Mouse (Mus musculus): ENCODE results near the gene Negr1. TPM values are rescaled to one million over a fixed set of nuclear protein-coding genes. Genes with fewer than 3 reads are reported as not detected.

Gene Negr1
- polyA plus RNA-seq, 1 experiment from 2014 or later = 61.9 TPM

GRCm38 (mm10) chr3:157188939-157189725, 627.5 kb downstream of the Negr1 start:
- Histone ChIP-seq H3K4me2 (ENCODE audit: low read length) (no peak overlapping the region), H3K9me3 (ENCODE audit: control insufficient read depth, low read length) (no peaks in the 10 kb centered on the region), H3K36me3 (ENCODE audit: control insufficient read depth, insufficient read depth, low read length) (no peaks in the 10 kb centered on the region), H3K27me3 (ENCODE audit: control insufficient read depth, insufficient read depth, low read length) (no peaks in the 10 kb centered on the region), H3K4me1 (ENCODE audit: control insufficient read depth, insufficient read depth, low read length) (no peaks in the 10 kb centered on the region), H3K9ac (replicated peaks; ENCODE audit: low read length) (no peak overlapping the region), H3K27ac (replicated peaks; ENCODE audit: low read depth, low read length) (0 out of 2 replicates have a peak overlapping the region, but pooled peaks have one; percentile 1), H3K4me3 (replicated peaks; ENCODE audit: low read depth, low read length) (no peak overlapping the region)
- 38% methylated on average over 8 of the region's 8 CpGs for WGBS
- ATAC-seq (ENCODE audit: low FRiP score, low TSS enrichment) = no peak
- DNase-seq = peak; percentile 27

DNA sequence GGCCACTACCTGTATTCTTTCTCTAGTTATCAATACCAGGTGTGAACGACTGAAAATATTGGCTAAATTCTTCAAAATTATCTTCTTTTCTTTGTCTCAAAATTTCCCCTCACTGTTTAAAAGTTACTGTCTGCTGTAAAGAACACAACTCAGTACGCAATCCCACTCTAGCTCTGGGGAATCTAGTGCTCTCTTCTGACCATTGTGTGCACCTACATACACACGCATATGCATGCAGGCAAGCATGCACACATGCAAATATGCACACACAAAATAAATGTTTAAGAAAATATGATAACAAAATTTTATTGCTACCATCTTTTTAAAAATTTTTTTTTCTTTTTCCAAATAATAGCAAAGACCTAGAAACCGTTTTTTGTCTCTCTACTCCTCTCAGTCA, 628.2 kb downstream of the Negr1 start:
- H3K27me3 ChIP-seq (ENCODE audit: control insufficient read depth, insufficient read depth, low read length) = no peaks in the 10 kb centered on the region
- no peak overlapping the region for H3K9ac ChIP-seq (replicated peaks; ENCODE audit: low read length)
- no peak overlapping the region for H3K27ac ChIP-seq (replicated peaks; ENCODE audit: low read depth, low read length)
- no peaks in the 10 kb centered on the region for H3K4me1 ChIP-seq (ENCODE audit: control insufficient read depth, insufficient read depth, low read length)
- H3K4me3 ChIP-seq (replicated peaks; ENCODE audit: low read depth, low read length) = no peak overlapping the region
- WGBS = 78% methylated on average over 4 of the region's 4 CpGs
- no peaks in the 10 kb centered on the region for H3K36me3 ChIP-seq (ENCODE audit: control insufficient read depth, insufficient read depth, low read length)
- H3K9me3 ChIP-seq (ENCODE audit: control insufficient read depth, low read length) = no peaks in the 10 kb centered on the region
- no peak for DNase-seq
- ATAC-seq (ENCODE audit: low FRiP score, low TSS enrichment) = no peak
- H3K4me2 ChIP-seq (ENCODE audit: low read length) = no peak overlapping the region

DNA sequence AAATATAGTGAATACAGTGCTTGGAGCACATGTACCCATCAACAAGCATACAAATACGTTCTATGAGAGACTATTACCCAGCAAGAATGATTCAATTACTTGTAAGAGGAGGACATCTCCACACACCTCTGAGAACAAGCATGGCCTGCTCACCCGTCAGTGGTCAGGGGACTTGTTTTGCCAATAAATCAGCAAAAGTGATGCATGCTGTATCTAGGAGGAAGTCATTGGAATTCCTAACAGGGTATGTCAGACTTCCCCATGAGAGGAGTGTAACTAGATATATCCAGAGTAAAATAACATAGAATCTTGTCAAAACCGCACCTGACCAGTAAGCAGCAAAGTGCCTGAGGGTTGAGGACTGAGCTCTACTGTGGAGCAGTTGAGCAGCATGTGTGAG, 629.0 kb downstream of the Negr1 start:
- no peak overlapping the region for H3K4me2 ChIP-seq (ENCODE audit: low read length)
- DNase-seq (no peak), ATAC-seq (ENCODE audit: low FRiP score, low TSS enrichment) (no peak)
- H3K36me3 ChIP-seq (ENCODE audit: control insufficient read depth, insufficient read depth, low read length) = no peaks in the 10 kb centered on the region
- H3K4me3 ChIP-seq (replicated peaks; ENCODE audit: low read depth, low read length) = no peak overlapping the region
- no peak overlapping the region for H3K27ac ChIP-seq (replicated peaks; ENCODE audit: low read depth, low read length)
- H3K4me1 ChIP-seq (ENCODE audit: control insufficient read depth, insufficient read depth, low read length) = no peaks in the 10 kb centered on the region
- H3K27me3 ChIP-seq (ENCODE audit: control insufficient read depth, insufficient read depth, low read length) = no peaks in the 10 kb centered on the region
- 84% methylated on average over 3 of the region's 3 CpGs for WGBS
- no peaks in the 10 kb centered on the region for H3K9me3 ChIP-seq (ENCODE audit: control insufficient read depth, low read length)
- no peak overlapping the region for H3K9ac ChIP-seq (replicated peaks; ENCODE audit: low read length)

- Histone ChIP-seq H3K4me1 (ENCODE audit: control insufficient read depth, insufficient read depth, low read length) (no peaks in the 10 kb centered on the region), H3K9me3 (ENCODE audit: control insufficient read depth, low read length) (no peaks in the 10 kb centered on the region)
- 52% methylated on average over 3 of the region's 3 CpGs for WGBS
Measured at GRCm38 (mm10) chr3:157192021-157192420, 630.4 kb downstream of the Negr1 start.

DNA sequence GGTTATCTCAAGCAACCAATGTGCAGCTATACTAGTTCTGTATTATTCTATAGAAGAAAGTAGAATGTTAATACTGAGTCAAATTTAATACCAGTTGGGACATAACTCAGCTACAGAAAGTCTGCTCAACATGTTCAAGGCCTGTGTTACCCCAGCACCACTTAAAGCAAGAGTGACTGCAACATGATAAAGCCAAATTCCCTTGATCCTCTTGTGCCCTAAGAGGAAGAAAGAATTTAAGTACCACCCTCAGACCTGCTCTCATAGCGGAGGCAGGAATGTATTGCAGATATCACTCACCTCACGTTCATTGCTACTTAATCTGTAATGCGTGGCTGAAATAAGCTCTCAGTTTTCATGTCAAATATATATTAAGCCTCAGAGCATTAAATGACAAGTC, 631.5 kb downstream of the Negr1 start:
- H3K9ac ChIP-seq (replicated peaks; ENCODE audit: low read length) = no peak overlapping the region
- H3K4me1 ChIP-seq (ENCODE audit: control insufficient read depth, insufficient read depth, low read length) = no peaks in the 10 kb centered on the region
- no peak for ATAC-seq (ENCODE audit: low FRiP score, low TSS enrichment)
- H3K27me3 ChIP-seq (ENCODE audit: control insufficient read depth, insufficient read depth, low read length) = no peaks in the 10 kb centered on the region
- no peaks in the 10 kb centered on the region for H3K36me3 ChIP-seq (ENCODE audit: control insufficient read depth, insufficient read depth, low read length)
- no peak overlapping the region for H3K27ac ChIP-seq (replicated peaks; ENCODE audit: low read depth, low read length)
- no peak overlapping the region for H3K4me2 ChIP-seq (ENCODE audit: low read length)
- no peak overlapping the region for H3K4me3 ChIP-seq (replicated peaks; ENCODE audit: low read depth, low read length)
- DNase-seq = no peak
- H3K9me3 ChIP-seq (ENCODE audit: control insufficient read depth, low read length) = no peaks in the 10 kb centered on the region
- 93% methylated on average over 3 of the region's 3 CpGs for WGBS

More at GRCm38 (mm10) chr3:157192021-157192420, 630.4 kb downstream of the Negr1 start:
- Histone ChIP-seq H3K9ac (replicated peaks; ENCODE audit: low read length) (no peak overlapping the region), H3K36me3 (ENCODE audit: control insufficient read depth, insufficient read depth, low read length) (no peaks in the 10 kb centered on the region), H3K27ac (replicated peaks; ENCODE audit: low read depth, low read length) (no peak overlapping the region), H3K4me3 (replicated peaks; ENCODE audit: low read depth, low read length) (no peak overlapping the region), H3K4me2 (ENCODE audit: low read length) (no peak overlapping the region), H3K27me3 (ENCODE audit: control insufficient read depth, insufficient read depth, low read length) (no peaks in the 10 kb centered on the region)
- DNase-seq (no peak), ATAC-seq (ENCODE audit: low FRiP score, low TSS enrichment) (no peak)

- Histone ChIP-seq H3K4me3 (replicated peaks; ENCODE audit: low read depth, low read length) (no peak overlapping the region), H3K9ac (replicated peaks; ENCODE audit: low read length) (no peak overlapping the region), H3K9me3 (ENCODE audit: control insufficient read depth, low read length) (no peaks in the 10 kb centered on the region), H3K36me3 (ENCODE audit: control insufficient read depth, insufficient read depth, low read length) (no peaks in the 10 kb centered on the region), H3K4me1 (ENCODE audit: control insufficient read depth, insufficient read depth, low read length) (no peaks in the 10 kb centered on the region), H3K27ac (replicated peaks; ENCODE audit: low read depth, low read length) (no peak overlapping the region), H3K27me3 (ENCODE audit: control insufficient read depth, insufficient read depth, low read length) (no peaks in the 10 kb centered on the region), H3K4me2 (ENCODE audit: low read length) (no peak overlapping the region)
- no peak for ATAC-seq (ENCODE audit: low FRiP score, low TSS enrichment)
- DNase-seq = no peak
- 83% methylated on average over 4 of the region's 4 CpGs for WGBS
Measured at GRCm38 (mm10) chr3:157198659-157199058, 637.1 kb downstream of the Negr1 start.

GRCm38 (mm10) chr3:157201726-157202125, 640.1 kb downstream of the Negr1 start:
- Histone ChIP-seq H3K27ac (replicated peaks; ENCODE audit: low read depth, low read length) (no peak overlapping the region), H3K4me1 (ENCODE audit: control insufficient read depth, insufficient read depth, low read length) (no peaks in the 10 kb centered on the region), H3K27me3 (ENCODE audit: control insufficient read depth, insufficient read depth, low read length) (no peaks in the 10 kb centered on the region), H3K9me3 (ENCODE audit: control insufficient read depth, low read length) (no peaks in the 10 kb centered on the region), H3K4me3 (replicated peaks; ENCODE audit: low read depth, low read length) (no peak overlapping the region), H3K36me3 (ENCODE audit: control insufficient read depth, insufficient read depth, low read length) (no peaks in the 10 kb centered on the region), H3K9ac (replicated peaks; ENCODE audit: low read length) (no peak overlapping the region), H3K4me2 (ENCODE audit: low read length) (no peak overlapping the region)
- WGBS = 87% methylated on average over 2 of the region's 2 CpGs
- DNase-seq = no peak
- no peak for ATAC-seq (ENCODE audit: low FRiP score, low TSS enrichment)

DNA sequence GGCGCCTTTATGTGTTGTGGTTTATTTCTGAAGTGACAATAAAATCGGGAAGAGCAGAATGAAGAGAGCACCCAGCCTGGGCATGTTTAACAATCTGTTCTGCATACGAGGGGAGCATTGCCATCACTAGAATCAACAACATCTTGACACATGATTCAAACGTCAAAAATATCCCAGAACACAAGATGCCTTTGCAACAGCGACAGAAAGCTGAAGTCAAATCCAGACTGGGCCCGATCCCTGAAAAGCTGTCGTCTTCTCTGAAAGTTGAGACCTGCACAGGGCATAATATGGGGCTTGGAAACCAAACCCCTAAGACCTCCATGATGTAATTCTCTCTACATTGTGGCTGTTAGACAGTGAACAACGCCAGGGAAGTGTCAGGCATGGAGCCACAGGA, 642.0 kb downstream of the Negr1 start:
- Histone ChIP-seq H3K27me3 (ENCODE audit: control insufficient read depth, insufficient read depth, low read length) (no peaks in the 10 kb centered on the region), H3K4me1 (ENCODE audit: control insufficient read depth, insufficient read depth, low read length) (no peaks in the 10 kb centered on the region), H3K4me2 (ENCODE audit: low read length) (no peak overlapping the region), H3K9ac (replicated peaks; ENCODE audit: low read length) (no peak overlapping the region), H3K36me3 (ENCODE audit: control insufficient read depth, insufficient read depth, low read length) (no peaks in the 10 kb centered on the region), H3K9me3 (ENCODE audit: control insufficient read depth, low read length) (no peaks in the 10 kb centered on the region), H3K27ac (replicated peaks; ENCODE audit: low read depth, low read length) (no peak overlapping the region), H3K4me3 (replicated peaks; ENCODE audit: low read depth, low read length) (no peak overlapping the region)
- no peak for DNase-seq
- WGBS = 87% methylated on average over 8 of the region's 8 CpGs
- no peak for ATAC-seq (ENCODE audit: low FRiP score, low TSS enrichment)

GRCm38 (mm10) chr3:157206752-157207151, 645.2 kb downstream of the Negr1 start:
- H3K27ac ChIP-seq (replicated peaks; ENCODE audit: low read depth, low read length) = no peak overlapping the region
- no peaks in the 10 kb centered on the region for H3K27me3 ChIP-seq (ENCODE audit: control insufficient read depth, insufficient read depth, low read length)
- H3K36me3 ChIP-seq (ENCODE audit: control insufficient read depth, insufficient read depth, low read length) = no peaks in the 10 kb centered on the region
- no peaks in the 10 kb centered on the region for H3K9me3 ChIP-seq (ENCODE audit: control insufficient read depth, low read length)
- H3K4me1 ChIP-seq (ENCODE audit: control insufficient read depth, insufficient read depth, low read length) = no peaks in the 10 kb centered on the region
- ATAC-seq (ENCODE audit: low FRiP score, low TSS enrichment) = no peak
- DNase-seq = no peak
- H3K9ac ChIP-seq (replicated peaks; ENCODE audit: low read length) = no peak overlapping the region
- H3K4me2 ChIP-seq (ENCODE audit: low read length) = no peak overlapping the region
- WGBS = 18% methylated on average over 3 of the region's 3 CpGs
- H3K4me3 ChIP-seq (replicated peaks; ENCODE audit: low read depth, low read length) = no peak overlapping the region
